Mouse (Mus musculus) C2C12 (cell line): Measurements from ENCODE around the gene Cebpzos. TPM values are rescaled to one million over a fixed set of nuclear protein-coding genes. Genes with fewer than 3 reads are reported as not detected.

Experiments used
- H3K27me3 ChIP-seq: one replicate; pipeline ENCODE4 v1.6.1; 2011; ENCODE audit not compliant: control insufficient read depth, insufficient read depth, insufficient read length
- H3K36me3 ChIP-seq: one replicate; pipeline ENCODE4 v1.6.1; 2011; ENCODE audit not compliant: control insufficient read depth, insufficient read depth
- H3K4me3 ChIP-seq: one replicate; pipeline ENCODE4 v1.5.1; 2011; ENCODE audit warnings: mild to moderate bottlenecking, control low read depth; ENCODE audit not compliant: poor library complexity, insufficient read depth, severe bottlenecking
- H3K79me2 ChIP-seq: one replicate; pipeline ENCODE4 v1.6.1; 2011; ENCODE audit not compliant: control insufficient read depth, insufficient read depth
- H3K79me3 ChIP-seq: one replicate; pipeline ENCODE4 v1.6.1; 2011; ENCODE audit warnings: low read depth, control low read depth
- H3ac ChIP-seq: one replicate; pipeline ENCODE3; 2011; ENCODE audit warnings: low read depth; ENCODE audit not compliant: control insufficient read depth, insufficient read length
- CEBPB ChIP-seq: IDR thresholded peaks from one replicate; pipeline ENCODE4 v1.6.1; 2011; ENCODE audit warnings: low read depth, mild to moderate bottlenecking, control low read depth, moderate library complexity
- CTCF ChIP-seq: IDR thresholded peaks from one replicate; pipeline ENCODE4 v1.5.1; 2011; ENCODE audit not compliant: control insufficient read depth, insufficient read depth, insufficient read length
- FOSL1 ChIP-seq: IDR thresholded peaks from one replicate; pipeline ENCODE4 v1.8.0; 2011; ENCODE audit warnings: mild to moderate bottlenecking, low read length; ENCODE audit not compliant: poor library complexity, insufficient read depth, severe bottlenecking
- MAX ChIP-seq: IDR thresholded peaks from one replicate; pipeline ENCODE4 v1.6.1; 2011; ENCODE audit warnings: mild to moderate bottlenecking, control low read depth
- MYOD1 ChIP-seq: IDR thresholded peaks from one replicate; pipeline ENCODE4 v1.6.1; 2011; ENCODE audit warnings: low read depth; ENCODE audit not compliant: control insufficient read depth, insufficient read length
- MYOG ChIP-seq: IDR thresholded peaks from one replicate; pipeline ENCODE4 v1.6.1; 2011; ENCODE audit not compliant: control insufficient read depth, insufficient read length; ENCODE audit errors: extremely low read depth
- USF1 ChIP-seq: IDR thresholded peaks from one replicate; pipeline ENCODE4 v1.6.1; 2011; ENCODE audit warnings: low read depth, mild to moderate bottlenecking, control low read depth, moderate library complexity
- polyA plus RNA-seq: library from polyadenylated mRNA; unstranded; fragments of >200 nt; fragmentation: generic; extraction: Trizol; gene quantifications from one replicate; pipeline ENCODE4 v1.2.1, GENCODE M21; 2012; ENCODE audit warnings: missing spikeins

Cebpzos gene
- polyA plus RNA-seq, 1 experiment, result 25.6 TPM

DNA sequence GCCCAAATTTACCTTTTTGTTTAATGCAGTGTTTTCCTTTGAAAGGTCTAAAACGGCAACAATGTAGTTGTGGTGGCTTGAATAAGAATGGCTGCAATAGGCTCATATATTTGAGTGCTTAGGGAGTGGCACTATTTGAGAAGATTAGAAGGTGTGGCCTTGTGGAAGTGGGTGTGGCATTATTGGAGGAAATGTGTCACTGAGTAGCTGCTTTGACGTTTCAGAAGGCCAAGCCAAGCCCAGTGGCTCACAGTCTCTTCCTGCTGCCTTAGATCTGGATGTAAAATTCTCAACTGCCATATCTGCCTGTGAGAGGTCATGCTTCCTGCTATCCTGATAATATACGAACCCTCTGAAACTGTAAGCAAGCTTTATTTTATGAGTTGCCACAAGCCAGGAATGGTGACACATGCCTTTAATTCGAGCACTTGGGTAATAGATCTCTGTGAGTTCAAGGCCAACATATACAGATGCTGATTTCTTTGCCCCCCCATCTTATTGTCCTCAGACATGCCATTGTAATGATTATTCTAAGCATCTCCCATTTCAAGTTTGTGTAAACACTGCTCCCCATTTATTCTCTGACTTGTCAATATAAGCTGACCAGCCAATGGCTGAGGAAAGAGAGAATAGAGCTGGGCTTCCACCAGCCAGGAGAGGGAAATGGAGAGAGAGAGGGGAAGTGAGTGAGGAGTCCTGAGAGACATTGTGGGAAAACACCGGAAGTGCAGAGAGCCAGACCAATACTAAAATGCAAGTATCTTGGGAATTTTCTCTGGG is 30.8 kb upstream of the Cebpzos start:
- no peaks in the 10 kb centered on the region for H3K36me3 ChIP-seq
- no peak overlapping the region for H3K4me3 ChIP-seq
- H3K27me3 ChIP-seq, result no peaks in the 10 kb centered on the region
- no peak overlapping the region for H3ac ChIP-seq
- TF ChIP-seq MAX (no peak), USF1 (no peak), CTCF (no peak)
- peaks cover 2% of the 10 kb centered on the region for H3K79me3 ChIP-seq
- peaks cover 16% of the 10 kb centered on the region for H3K79me2 ChIP-seq

DNA sequence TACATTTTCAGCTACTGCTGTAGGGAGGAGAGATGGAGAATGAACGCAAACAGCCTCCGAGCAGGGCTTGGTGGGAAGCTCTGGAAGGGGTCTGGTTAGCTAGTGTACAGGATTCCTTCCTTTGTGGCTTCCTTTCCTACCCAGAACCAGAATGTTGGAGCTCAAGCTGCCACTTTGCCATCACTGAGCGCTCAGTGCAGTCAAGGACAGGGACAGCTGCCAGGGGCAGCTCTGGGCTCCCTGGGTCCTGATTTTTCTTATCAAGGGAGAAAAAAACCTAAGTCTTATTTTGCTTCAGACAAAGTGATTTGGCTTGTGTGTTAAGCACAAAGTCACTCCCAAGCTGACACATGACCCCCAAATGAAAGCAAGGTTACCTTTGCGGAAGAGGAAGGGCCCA is 27.7 kb upstream of the Cebpzos start:
- no peak for TF ChIP-seq MYOD1
- Histone ChIP-seq H3K79me2 (no peaks in the 10 kb centered on the region), H3K36me3 (no peaks in the 10 kb centered on the region), H3K79me3 (no peaks in the 10 kb centered on the region), H3ac (no peak overlapping the region), H3K4me3 (no peak overlapping the region), H3K27me3 (no peaks in the 10 kb centered on the region)

DNA sequence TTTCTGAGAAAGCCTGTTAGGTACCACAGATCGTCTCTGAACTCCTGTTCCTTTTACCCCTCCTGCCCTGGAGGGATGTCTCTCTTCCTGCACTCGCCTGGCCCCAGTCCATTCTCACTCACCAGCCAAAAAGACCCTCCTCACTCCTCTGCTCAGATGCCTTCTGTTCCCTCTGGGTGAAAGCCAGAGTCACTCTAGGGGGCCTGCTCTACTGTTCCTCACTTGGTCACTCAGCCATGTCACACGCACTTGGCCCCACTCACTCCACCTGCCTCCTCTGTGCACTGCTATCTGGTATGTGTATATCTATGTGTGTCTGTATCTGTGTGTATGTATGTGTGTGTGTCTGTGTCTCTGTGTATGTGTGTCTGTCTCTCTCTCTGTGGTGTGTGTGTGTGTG is 27.1 kb upstream of the Cebpzos start:
- TF ChIP-seq MAX (no peak), CEBPB (no peak)
- Histone ChIP-seq H3K79me2 (no peaks in the 10 kb centered on the region), H3K4me3 (no peak overlapping the region), H3K36me3 (no peaks in the 10 kb centered on the region), H3ac (no peak overlapping the region), H3K27me3 (no peaks in the 10 kb centered on the region), H3K79me3 (no peaks in the 10 kb centered on the region)

DNA sequence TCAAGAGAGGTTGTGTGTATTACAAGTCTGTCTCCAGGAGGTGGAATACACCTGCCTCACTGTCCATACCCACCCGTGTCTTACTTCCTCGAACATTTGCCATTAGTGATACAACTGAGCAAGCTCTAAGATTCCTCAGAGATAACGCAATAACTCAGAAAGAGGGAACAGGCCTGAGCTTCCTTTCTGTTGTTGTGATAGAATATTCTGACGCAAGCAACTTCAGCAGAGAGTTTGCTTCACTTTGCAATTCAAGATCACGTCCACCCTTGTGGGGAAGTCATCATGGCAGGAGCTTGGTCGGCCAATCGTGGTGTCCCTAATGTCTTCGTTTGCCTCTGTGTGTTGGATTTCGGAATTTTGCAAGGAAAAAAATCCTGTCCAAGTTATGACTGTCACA is 25.3 kb upstream of the Cebpzos start:
- Histone ChIP-seq H3K27me3 (no peaks in the 10 kb centered on the region), H3ac (no peak overlapping the region), H3K36me3 (no peaks in the 10 kb centered on the region), H3K79me3 (no peaks in the 10 kb centered on the region), H3K4me3 (no peak overlapping the region), H3K79me2 (no peaks in the 10 kb centered on the region)
- no peak for TF ChIP-seq MYOD1
- TF ChIP-seq MAX, result no peak
- no peak for TF ChIP-seq MYOG
- no peak for TF ChIP-seq FOSL1
- no peak for TF ChIP-seq CTCF

DNA sequence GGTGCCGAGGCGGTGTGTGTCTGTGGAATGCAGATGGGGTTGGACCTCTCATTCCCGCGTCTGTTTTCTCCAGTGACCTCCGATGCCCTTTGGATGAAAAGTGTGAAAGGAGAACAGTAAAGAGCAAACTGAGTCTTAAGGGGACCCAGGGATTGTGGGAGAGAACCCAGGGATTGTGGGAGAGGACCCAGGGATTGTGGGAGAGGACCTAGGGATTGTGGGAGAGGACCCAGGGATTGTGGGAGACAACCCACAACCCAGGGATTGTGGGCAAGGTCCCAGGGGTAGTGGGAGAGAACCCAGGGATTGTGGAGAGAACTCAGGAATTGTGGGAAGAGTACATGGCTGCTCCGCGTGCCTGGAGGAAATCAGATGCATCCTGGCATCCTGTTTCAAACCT is 21.3 kb upstream of the Cebpzos start:
- TF ChIP-seq CTCF (no peak), CEBPB (no peak), MYOD1 (no peak), MYOG (no peak), USF1 (no peak), MAX (no peak), FOSL1 (no peak)
- H3K36me3 ChIP-seq, result no peaks in the 10 kb centered on the region
- no peak overlapping the region for H3ac ChIP-seq
- no peaks in the 10 kb centered on the region for H3K27me3 ChIP-seq
- H3K4me3 ChIP-seq, result no peak overlapping the region
- no peaks in the 10 kb centered on the region for H3K79me2 ChIP-seq
- no peaks in the 10 kb centered on the region for H3K79me3 ChIP-seq

DNA sequence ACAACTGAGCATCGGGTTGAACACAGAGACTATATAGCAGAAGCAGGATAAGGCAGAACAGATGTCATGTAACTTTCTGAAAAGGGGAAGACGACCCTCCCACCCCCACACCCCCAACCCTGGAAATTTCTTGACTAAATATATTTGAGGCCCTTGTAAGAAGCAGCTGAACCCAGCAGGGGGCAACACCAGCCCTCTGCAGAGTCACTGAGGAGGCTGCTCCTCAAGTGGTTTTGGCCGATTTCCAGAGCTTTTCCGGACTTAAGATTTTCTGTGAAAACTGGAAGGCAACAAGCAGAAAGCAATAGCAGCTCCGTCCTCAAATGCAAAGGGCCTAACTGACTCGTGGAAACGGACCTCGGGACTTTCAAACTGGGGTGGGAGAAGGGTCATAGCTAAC is 20.9 kb upstream of the Cebpzos start:
- H3K79me2 ChIP-seq, result no peaks in the 10 kb centered on the region
- no peak overlapping the region for H3K4me3 ChIP-seq
- H3ac ChIP-seq, result no peak overlapping the region
- H3K27me3 ChIP-seq, result no peaks in the 10 kb centered on the region
- H3K36me3 ChIP-seq, result no peaks in the 10 kb centered on the region
- TF ChIP-seq CEBPB (no peak), CTCF (no peak), FOSL1 (no peak), MYOG (no peak), MAX (no peak), USF1 (no peak), MYOD1 (no peak)
- no peaks in the 10 kb centered on the region for H3K79me3 ChIP-seq
